Mouse (Mus musculus): ENCODE measurements around the gene Tfdp2. TPM values are rescaled to one million over a fixed set of nuclear protein-coding genes. Genes with fewer than 3 reads are reported as not detected.
"Not testable (repeated sequence)": the region's sequence is repeated elsewhere in the genome, so short reads cannot be mapped to it uniquely, and the experiment has no call there.

The Tfdp2 gene
- total RNA-seq, 2 experiments from 2014 or later: 51.5 to 70.1 TPM

DNA sequence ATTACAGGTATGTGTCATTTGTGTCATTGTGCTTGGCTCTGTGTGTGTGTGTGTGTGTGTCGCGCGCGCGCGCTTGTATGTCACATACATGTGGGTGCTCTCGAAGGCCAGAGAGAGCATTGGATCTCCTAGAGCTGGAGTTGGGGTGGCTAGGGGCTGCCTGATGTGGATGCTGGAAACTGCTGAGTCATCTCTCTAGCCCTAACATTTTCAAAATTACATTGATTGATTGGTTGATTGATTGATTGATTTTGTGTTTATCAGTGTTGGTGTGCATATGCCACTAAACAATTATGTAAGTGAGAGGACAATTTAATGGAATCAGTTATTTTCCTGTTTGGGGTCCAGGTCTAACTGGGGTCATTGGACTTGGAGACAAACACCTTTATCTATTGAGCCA is 96.1 kb downstream of the Tfdp2 start:
- no peak for DNase-seq (ENCODE audit: low spot score in 2 of 2)

GRCm38 (mm10) chr9:96299324-96300008 is 103.4 kb downstream of the Tfdp2 start:
- no peak for DNase-seq (ENCODE audit: low spot score in 2 of 2)

GRCm38 (mm10) chr9:96308816-96309215 is 112.7 kb downstream of the Tfdp2 start:
- no peak for DNase-seq (ENCODE audit: low spot score in 2 of 2)

GRCm38 (mm10) chr9:96312074-96312473 is 116.0 kb downstream of the Tfdp2 start:
- no peak for DNase-seq (ENCODE audit: low spot score in 2 of 2)

- no peak for DNase-seq (ENCODE audit: low spot score in 2 of 2)
Measured at GRCm38 (mm10) chr9:96319333-96319732, 123.3 kb downstream of the Tfdp2 start.

DNA sequence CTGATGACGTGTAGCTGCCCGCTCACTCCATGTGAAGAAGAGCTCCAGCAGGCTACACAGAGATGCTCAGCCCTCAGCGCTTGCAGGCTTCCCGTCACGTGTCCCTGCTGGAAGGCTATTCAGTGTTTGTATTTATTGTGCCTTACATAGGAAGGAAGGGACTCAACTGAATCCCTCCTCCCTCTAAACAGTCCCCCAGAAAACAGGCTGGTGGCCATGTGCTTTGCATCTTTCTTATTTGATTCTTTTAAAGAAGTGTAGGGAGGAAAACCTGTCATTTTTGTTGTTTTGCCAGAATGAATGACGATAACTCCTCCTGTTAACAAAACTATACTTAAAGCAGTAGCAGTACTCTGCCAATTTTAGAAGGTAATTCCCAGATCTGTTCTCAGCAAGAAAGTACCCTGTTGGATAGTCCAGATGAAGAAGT is 124.5 kb downstream of the Tfdp2 start:
- DNase-seq (ENCODE audit: low spot score in 2 of 2): no peak

DNA sequence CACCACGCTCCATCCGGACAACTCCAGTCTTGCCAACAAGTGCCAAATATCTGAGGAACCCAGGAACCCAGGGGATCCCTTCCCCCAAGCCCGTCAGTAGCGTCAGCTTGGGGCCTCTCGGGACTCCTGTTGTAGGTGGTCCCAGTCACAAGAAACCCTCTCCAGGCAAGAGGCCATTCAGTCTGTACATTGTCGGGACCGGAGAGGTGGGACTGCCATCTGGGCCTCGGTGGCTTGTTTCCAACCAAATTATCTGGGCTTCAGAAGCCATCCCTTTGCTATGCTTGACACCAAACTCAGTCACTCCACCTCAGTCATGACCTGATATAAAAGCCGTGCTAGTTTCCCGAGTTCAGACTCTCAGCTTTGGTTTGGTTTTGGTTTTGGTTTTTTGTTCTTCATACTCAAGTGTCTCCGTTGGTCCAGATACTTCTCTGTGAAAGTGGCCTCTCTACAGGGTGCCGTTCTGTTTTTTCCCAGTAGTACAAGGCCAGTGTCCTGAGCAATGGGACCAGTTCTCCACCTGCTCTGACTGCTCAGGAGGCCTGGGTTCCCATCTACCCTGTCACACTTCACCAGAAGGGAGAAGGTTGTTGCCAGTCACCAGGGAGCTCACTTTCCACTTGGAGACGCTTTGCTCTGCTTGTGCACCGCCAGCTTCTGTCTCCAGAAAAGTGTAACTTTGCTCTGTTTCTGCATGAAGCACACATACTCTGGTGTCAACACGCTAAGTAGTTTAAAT is 126.5 kb downstream of the Tfdp2 start:
- no peak for DNase-seq (ENCODE audit: low spot score in 2 of 2)

DNA sequence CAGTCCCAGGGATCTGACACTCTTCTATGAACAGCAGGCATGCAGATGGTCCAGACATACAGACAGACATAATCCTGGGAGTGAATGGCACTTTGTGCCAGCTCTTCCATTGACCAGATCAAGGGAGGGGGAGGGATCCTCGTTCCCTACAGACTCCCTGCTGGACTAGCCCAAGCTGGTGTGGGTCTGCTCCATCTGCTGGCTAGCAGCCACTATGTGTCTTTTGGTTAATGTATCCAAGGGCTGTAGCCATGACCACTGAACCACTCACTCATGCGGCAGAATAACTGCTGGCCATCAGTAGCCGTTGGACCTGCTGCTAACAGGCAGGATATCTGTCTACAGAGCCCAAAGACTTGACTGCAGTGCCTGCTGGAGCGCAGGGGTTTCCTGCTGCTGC is 128.4 kb downstream of the Tfdp2 start:
- DNase-seq (ENCODE audit: low spot score in 2 of 2): no peak

DNA sequence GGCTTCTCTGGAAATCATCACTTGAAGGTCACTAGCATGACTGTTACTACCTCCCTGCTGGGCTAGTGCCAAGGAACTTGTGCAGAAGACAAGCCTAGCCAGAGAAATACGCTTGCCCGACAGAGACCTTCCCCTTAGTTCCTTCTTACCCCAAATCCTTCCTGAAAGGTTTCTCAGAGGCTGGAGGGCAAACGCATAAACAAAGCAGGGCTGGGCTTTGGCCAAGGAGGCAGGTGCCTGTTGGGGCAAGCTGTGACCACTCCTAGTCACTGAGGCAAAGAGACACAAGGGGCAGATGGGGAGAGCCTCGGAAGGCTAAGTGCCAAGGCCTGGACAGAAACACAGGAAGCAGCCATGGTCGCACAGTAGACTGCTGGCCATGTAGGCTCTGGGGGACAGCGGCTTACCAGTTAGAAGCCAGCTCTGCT is 130.4 kb downstream of the Tfdp2 start:
- no peak for DNase-seq (ENCODE audit: low spot score in 2 of 2)

- DNase-seq (ENCODE audit: low spot score in 2 of 2): no peak
Measured at GRCm38 (mm10) chr9:96328226-96328625, 132.2 kb downstream of the Tfdp2 start.

DNA sequence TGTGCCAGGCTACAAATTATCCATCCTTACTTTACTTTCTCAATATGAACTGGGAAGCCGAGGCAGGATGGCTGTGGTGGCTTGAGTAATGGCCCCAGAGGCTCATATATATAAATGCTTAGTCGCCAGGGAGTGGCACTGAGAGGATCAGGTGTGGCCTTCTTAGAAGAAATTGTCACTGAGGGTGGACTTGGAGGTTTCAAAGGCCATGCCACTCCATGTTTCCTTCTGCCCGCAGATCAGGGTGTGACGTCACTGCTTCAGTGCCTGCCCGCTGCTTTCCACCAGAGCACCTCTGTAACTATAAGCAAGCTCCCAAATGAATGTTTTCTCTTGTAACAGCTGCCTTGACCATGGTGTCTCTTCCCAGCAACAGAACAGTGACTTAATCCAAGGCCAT is 135.1 kb downstream of the Tfdp2 start:
- no peak for DNase-seq (ENCODE audit: low spot score in 2 of 2)

DNA sequence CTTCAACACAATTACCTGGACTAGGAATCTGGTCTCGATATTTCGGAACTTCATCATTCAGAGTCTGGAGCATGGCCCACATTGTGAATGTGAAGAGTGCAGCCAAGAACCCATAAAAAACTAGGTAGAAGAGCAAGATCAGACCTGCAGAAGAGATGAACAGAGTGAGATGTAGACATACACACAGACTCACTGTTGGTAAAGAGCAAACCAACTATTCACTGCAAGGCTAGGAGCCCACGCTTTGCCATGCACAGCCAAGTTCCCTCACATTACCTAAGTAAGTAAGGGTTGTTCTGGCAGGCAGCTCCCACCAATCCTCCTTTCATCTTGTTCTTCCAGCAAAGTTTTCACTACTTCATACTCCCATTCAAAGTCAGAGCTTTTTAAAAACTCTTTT is 149.7 kb downstream of the Tfdp2 start:
- DNase-seq (ENCODE audit: low spot score in 2 of 2): no peak

GRCm38 (mm10) chr9:96348885-96349284 is 152.8 kb downstream of the Tfdp2 start:
- DNase-seq (ENCODE audit: low spot score in 2 of 2): no peak

DNA sequence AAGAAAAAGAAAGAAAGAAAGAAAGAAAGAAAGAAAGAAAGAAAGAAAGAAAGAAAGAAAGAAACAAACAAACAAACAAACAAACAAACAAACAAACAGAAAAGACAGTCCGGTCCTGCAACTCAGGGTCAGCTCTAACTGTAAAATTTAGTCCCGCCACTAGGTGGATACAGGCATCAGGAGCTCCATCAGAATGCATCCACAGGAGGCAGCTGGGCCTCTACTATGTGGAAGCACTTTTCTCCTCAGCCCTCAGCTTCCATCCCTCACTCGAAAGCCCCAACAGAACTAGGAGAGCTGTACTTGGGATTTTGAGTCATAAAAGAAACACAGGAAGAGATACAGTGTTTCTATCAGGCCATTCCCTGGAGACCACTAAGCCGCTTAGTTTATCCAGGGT is 153.9 kb downstream of the Tfdp2 start:
- peak in 1 of 2 experiments; percentile 61 for DNase-seq (ENCODE audit: low spot score in 2 of 2)

DNA sequence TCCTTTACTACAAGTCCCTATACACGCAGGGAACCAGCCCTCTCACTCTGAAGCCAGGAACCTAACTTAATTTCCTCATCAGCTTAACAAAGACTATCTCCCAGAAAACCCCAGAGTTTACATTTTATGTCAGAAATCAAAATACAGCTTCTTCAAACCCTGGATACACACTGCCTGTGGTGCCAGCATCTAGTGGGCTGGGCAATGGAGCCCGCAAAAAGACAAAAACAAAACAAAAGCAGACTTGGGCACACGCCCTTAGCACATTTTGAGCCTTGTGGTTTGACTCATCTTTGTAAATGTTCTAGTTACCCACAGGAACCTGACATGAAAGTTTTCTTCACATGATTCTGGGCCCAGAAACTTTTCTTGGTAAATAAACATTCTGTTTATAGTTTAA is 154.4 kb downstream of the Tfdp2 start:
- no peak for DNase-seq (ENCODE audit: low spot score in 2 of 2)

DNA sequence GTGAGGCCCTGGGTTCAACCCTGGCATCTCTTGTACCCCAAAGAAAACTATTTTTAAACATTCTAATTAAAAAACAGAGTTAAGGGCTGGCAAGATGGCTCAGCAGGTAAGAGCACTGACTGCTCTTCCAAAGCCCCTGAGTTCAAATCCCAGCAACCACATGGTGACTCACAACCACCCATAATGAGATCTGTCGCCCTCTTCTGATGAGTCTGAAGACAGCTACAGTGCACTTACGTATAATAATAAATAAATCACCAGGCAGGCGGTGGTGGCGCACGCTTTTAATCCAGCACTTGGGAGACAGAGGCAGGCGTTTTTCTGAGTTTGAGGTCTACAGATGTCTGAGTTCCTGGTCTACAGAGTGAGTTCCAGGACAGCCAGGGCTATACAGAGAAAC is 155.7 kb downstream of the Tfdp2 start:
- DNase-seq (ENCODE audit: low spot score in 2 of 2): not testable (repeated sequence)

DNA sequence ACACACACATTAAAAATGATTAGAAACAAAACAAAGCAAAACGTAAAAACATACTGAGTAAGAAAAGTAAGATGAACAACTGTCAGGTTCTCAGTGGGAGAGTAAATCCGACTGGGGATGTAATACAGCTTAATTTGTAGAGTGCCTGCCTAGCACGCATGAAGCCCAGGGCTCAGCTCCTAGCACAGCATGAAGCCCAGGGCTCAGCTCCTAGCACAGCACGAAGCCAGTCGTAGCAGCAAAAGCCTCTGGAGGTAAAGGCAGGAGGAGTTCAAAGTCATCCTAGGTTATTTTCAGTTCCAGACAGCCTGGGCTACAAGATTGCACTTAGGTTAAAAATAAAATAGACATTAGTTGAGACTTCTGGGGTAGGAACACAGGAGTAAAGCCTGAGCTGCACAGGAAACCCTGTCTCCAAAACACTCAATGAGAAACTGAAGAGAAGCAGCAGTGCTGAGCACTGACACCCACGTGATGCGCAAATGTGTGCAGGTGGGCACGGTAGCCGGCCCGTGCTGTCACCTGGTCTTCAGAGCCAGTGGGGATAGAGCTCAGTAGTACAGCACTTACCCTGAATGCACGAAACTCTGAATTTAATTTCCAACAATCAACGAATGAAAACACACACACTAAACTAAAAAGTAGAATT is 157.2 kb downstream of the Tfdp2 start:
- DNase-seq (ENCODE audit: low spot score in 2 of 2): no peak

DNA sequence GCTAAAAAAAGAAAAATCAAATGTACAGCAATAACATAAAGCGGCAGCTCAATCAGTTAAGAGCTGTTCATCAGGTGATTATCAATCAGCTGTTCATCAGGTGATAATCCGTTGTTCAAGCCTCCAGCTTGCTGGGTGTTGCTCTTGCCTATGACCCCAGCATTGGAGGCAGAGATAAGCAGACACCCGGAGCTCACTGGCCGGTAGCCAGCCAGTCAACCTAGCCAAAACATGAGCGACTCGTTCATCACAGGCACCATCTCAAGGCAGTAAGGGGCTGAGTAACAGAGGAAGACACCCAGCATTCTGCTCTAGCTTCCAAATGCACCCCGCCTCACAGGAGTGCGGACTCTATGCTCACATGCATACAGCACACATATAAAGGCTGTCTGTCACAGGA is 157.7 kb downstream of the Tfdp2 start:
- no peak for DNase-seq (ENCODE audit: low spot score in 2 of 2)

DNA sequence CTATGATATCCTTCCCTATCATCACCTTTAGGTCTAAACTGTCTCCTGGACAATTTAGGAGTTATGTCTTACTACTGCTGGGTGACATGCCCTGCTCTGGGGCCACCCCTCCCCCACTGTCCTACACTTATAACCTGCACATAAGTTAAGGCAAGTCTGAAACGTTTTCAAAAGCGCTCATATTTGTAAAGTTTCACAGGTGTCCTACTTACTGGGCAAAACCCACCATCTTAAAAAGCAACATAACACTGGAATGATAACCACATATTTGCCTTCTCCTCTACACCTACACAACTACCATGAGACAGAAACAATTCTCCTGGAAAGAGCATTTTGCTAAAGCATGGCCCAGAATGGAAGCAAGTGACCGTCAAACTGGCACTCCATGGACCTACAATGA is 164.0 kb downstream of the Tfdp2 start:
- no peak for DNase-seq (ENCODE audit: low spot score in 2 of 2)

- peak; percentile 55 to 70 for DNase-seq (ENCODE audit: low spot score in 2 of 2)
Measured at GRCm38 (mm10) chr9:96363581-96364140, 167.6 kb downstream of the Tfdp2 start.

- DNase-seq (ENCODE audit: low spot score in 2 of 2): peak; percentile 100
Measured at GRCm38 (mm10) chr9:96364141-96364838, 168.2 kb downstream of the Tfdp2 start, which contains the start of gene Atp1b3. Gene Atp1b3, minus strand, starts transcription at chr9:96364442.
